Mouse (Mus musculus) midbrain, postnatal 0 days (tissue): ENCODE results near the gene Myh9. TPM values are rescaled to one million over a fixed set of nuclear protein-coding genes. Genes with fewer than 3 reads are reported as not detected.

Experiments
- ATAC-seq: fragments of 200-750 bp; cut with Nextera tagmentation; 2 replicates; pipeline ENCODE4 v1.8.0; 2017; ENCODE audit warnings: moderate number of reproducible peaks, mild to moderate bottlenecking, moderate TSS enrichment, moderate library complexity; ENCODE audit not compliant: low FRiP score
- DNase-seq: peaks from one replicate; pipeline ENCODE4 v3.0.0-alpha.2; 2015; ENCODE audit warnings: low spot score
- H3K27ac ChIP-seq: fragments of 300-500 bp; sonication (generic); 2 replicates; pipeline ENCODE4 v1.5.1; 2014; ENCODE audit warnings: low read depth, mild to moderate bottlenecking, low read length, mixed read lengths
- H3K27me3 ChIP-seq: fragments of 300-500 bp; sonication (generic); 2 replicates; pipeline ENCODE4 v1.6.1; 2014; ENCODE audit warnings: low read length, control low read depth, mixed read lengths; ENCODE audit not compliant: insufficient read depth
- H3K36me3 ChIP-seq: fragments of 300-500 bp; sonication (generic); 2 replicates; pipeline ENCODE4 v1.6.1; 2014; ENCODE audit warnings: low read length, control low read depth, mixed read lengths; ENCODE audit not compliant: insufficient read depth
- H3K4me1 ChIP-seq: fragments of 300-500 bp; sonication (generic); 2 replicates; pipeline ENCODE4 v1.6.1; 2014; ENCODE audit warnings: mild to moderate bottlenecking, control low read depth, antibody characterized with exemption, low read length, mixed read lengths; ENCODE audit not compliant: insufficient read depth
- H3K4me2 ChIP-seq: fragments of 300-500 bp; sonication (generic); 2 replicates; pipeline ENCODE4 v1.6.1; 2014; ENCODE audit warnings: low read depth, mild to moderate bottlenecking, low read length, mixed read lengths; ENCODE audit not compliant: poor library complexity, severe bottlenecking
- H3K4me3 ChIP-seq: fragments of 300-500 bp; sonication (generic); 2 replicates; pipeline ENCODE4 v1.5.1; 2014; ENCODE audit warnings: low read depth, mild to moderate bottlenecking, low read length, moderate library complexity
- H3K9ac ChIP-seq: fragments of 300-500 bp; sonication (generic); replicated peaks from 2 replicates; pipeline ENCODE4 v1.6.1; 2014; ENCODE audit warnings: mild to moderate bottlenecking, low read length, moderate library complexity, mixed read lengths; ENCODE audit not compliant: poor library complexity, severe bottlenecking
- H3K9me3 ChIP-seq: fragments of 300-500 bp; sonication (generic); 2 replicates; pipeline ENCODE4 v1.6.1; 2016; ENCODE audit warnings: low read length, control low read depth
- CTCF ChIP-seq: IDR thresholded peaks from 2 replicates; pipeline ENCODE4 v1.5.1; 2016; ENCODE audit warnings: antibody characterized with exemption, mild to moderate bottlenecking
- WGBS: fragments of 180-500 bp; shearing (Covaris S2); extraction: QIAGEN DNeasy Blood & Tissue Kit; methylation state at CpG from one replicate; pipeline ENCODE4 v1.1.7; 2014; 5-methylcytosine and 5-hydroxymethylcytosine counted together
- polyA plus RNA-seq: library from polyadenylated mRNA; unstranded; fragments of >200 nt; fragmentation: Nextera tagmentation; extraction: Ambion mirVana; gene quantifications from 2 replicates; pipeline ENCODE4 v1.2.1, GENCODE M21; 2015
- total RNA-seq: library from RNA; depleted of rRNA; stranded (reverse); fragments of >200 nt; gene quantifications from 2 replicates; pipeline ENCODE4 v1.2.3, GENCODE M21; 2014

Myh9 gene
- total and polyA plus RNA-seq, 2 experiments from 2014 or later: 8.2 to 26.9 TPM

GRCm38 (mm10) chr15:77793094-77793493 is 48.9 kb downstream of the Myh9 start:
- Histone ChIP-seq H3K36me3 (peaks cover 28% of the 10 kb centered on the region), H3K4me1 (no peaks in the 10 kb centered on the region), H3K27me3 (no peaks in the 10 kb centered on the region), H3K27ac (no peak overlapping the region), H3K9me3 (no peaks in the 10 kb centered on the region), H3K9ac (no peak overlapping the region), H3K4me2 (no peak overlapping the region), H3K4me3 (no peak overlapping the region)
- WGBS: 97% methylated on average over 4 of the region's 4 CpGs
- no peak for TF ChIP-seq CTCF
- ATAC-seq (no peak), DNase-seq (no peak)

GRCm38 (mm10) chr15:77792056-77792455 is 49.9 kb downstream of the Myh9 start:
- 93% methylated on average over 9 of the region's 9 CpGs for WGBS

GRCm38 (mm10) chr15:77790656-77791405 is 51.1 kb downstream of the Myh9 start:
- DNase-seq (no peak), ATAC-seq (no peak)
- no peak overlapping the region for H3K9ac ChIP-seq
- H3K36me3 ChIP-seq: peaks cover 44% of the 10 kb centered on the region
- H3K4me3 ChIP-seq: no peak overlapping the region
- no peaks in the 10 kb centered on the region for H3K27me3 ChIP-seq
- TF ChIP-seq CTCF: no peak
- H3K4me2 ChIP-seq: no peak overlapping the region
- no peak overlapping the region for H3K27ac ChIP-seq
- no peaks in the 10 kb centered on the region for H3K9me3 ChIP-seq
- no peaks in the 10 kb centered on the region for H3K4me1 ChIP-seq
- WGBS: 86% methylated on average over 21 of the region's 21 CpGs

More at GRCm38 (mm10) chr15:77792056-77792455, 49.9 kb downstream of the Myh9 start:
- H3K4me3 ChIP-seq: no peak overlapping the region
- ATAC-seq: no peak
- no peak for DNase-seq
- no peak overlapping the region for H3K9ac ChIP-seq
- no peaks in the 10 kb centered on the region for H3K4me1 ChIP-seq
- H3K9me3 ChIP-seq: no peaks in the 10 kb centered on the region
- H3K27me3 ChIP-seq: no peaks in the 10 kb centered on the region
- peaks cover 35% of the 10 kb centered on the region for H3K36me3 ChIP-seq
- no peak for TF ChIP-seq CTCF
- no peak overlapping the region for H3K4me2 ChIP-seq
- no peak overlapping the region for H3K27ac ChIP-seq

- peaks cover 57% of the 10 kb centered on the region for H3K36me3 ChIP-seq
- no peaks in the 10 kb centered on the region for H3K9me3 ChIP-seq
- 87% methylated on average over 3 of the region's 3 CpGs for WGBS
These were observed 52.8 kb downstream of the Myh9 start for GRCm38 (mm10) chr15:77789186-77789585.

GRCm38 (mm10) chr15:77788356-77788755 is 53.6 kb downstream of the Myh9 start:
- Histone ChIP-seq H3K4me2 (no peak overlapping the region), H3K4me1 (no peaks in the 10 kb centered on the region), H3K9ac (no peak overlapping the region), H3K9me3 (no peaks in the 10 kb centered on the region), H3K4me3 (no peak overlapping the region), H3K36me3 (peaks cover 59% of the 10 kb centered on the region), H3K27me3 (no peaks in the 10 kb centered on the region), H3K27ac (no peak overlapping the region)
- no peak for DNase-seq
- no peak for ATAC-seq
- WGBS: 86% methylated on average over 6 of the region's 6 CpGs
- no peak for TF ChIP-seq CTCF

More at GRCm38 (mm10) chr15:77789186-77789585, 52.8 kb downstream of the Myh9 start:
- no peak for ATAC-seq
- Histone ChIP-seq H3K27me3 (no peaks in the 10 kb centered on the region), H3K4me2 (no peak overlapping the region), H3K4me1 (no peaks in the 10 kb centered on the region), H3K9ac (no peak overlapping the region), H3K4me3 (no peak overlapping the region), H3K27ac (no peak overlapping the region)
- no peak for DNase-seq
- TF ChIP-seq CTCF: no peak

- 88% methylated on average over 1 of the region's 1 CpGs for WGBS
- Histone ChIP-seq H3K27ac (no peak overlapping the region), H3K9me3 (no peaks in the 10 kb centered on the region), H3K36me3 (peaks cover 83% of the 10 kb centered on the region), H3K27me3 (no peaks in the 10 kb centered on the region), H3K4me3 (no peak overlapping the region), H3K4me2 (no peak overlapping the region), H3K9ac (no peak overlapping the region), H3K4me1 (no peaks in the 10 kb centered on the region)
- ATAC-seq: no peak
- no peak for TF ChIP-seq CTCF
- DNase-seq: no peak
These were observed 56.2 kb downstream of the Myh9 start for GRCm38 (mm10) chr15:77785807-77786206.
